Mouse (Mus musculus): ENCODE results near the gene A1bg. TPM values are rescaled to one million over a fixed set of nuclear protein-coding genes. Genes with fewer than 3 reads are reported as not detected.

Gene A1bg
- polyA plus RNA-seq, 1 experiment from 2014 or later, result not detected

DNA sequence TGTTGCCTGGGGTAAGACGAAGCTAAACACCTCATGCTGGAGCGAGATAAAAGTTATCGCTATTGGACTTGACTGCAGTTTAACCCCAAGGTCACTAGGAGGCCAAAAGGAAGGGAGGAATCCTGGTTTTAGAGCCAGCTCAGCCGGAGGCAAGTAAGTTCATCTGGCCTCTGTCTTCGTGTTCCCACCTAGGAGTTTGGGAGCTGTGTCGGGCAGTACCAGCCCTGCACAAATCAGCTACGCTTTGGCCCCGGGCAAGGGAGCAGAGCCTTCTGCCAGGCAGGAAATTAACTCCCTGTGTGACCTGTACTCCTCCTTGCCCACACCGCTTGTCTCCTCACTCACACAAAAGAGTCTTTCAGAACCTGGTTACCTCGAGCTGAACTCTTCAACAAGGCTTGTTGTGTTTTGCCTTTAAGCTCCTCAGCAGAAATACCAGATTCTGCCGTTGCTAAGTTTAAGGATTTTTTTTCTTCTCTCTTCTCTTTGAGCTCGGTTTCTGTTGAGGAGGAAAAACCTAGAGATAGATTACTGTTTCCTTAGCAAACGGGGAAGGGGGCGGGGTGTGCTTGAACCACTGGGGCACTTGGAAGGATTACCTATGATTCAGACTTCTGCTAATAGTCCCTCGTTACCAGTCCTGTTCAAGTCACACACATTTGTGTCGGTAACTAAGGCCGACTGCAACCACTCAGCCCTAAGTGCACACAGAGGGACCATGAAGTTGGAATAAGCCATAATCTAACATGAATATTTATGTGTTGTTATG lies 69.4 kb downstream of the A1bg start, which contains the start of gene Fam84b:
TSS of gene Fam84b (minus strand) at position 548 of the 769 bp plus-strand sequence.
- H3K4me2 ChIP-seq (replicated peaks; ENCODE audit: low read depth, low read length), result peak within 1 kb of the TSS; percentile 27; the same call in 1 of the 2 replicates
- WGBS, result 16% methylated on average over 17 of the region's 17 CpGs
- no peaks in the 10 kb centered on the region for H3K4me1 ChIP-seq (ENCODE audit: insufficient read depth, low read depth, low read length)
- H3K9ac ChIP-seq (replicated peaks; ENCODE audit: low read depth), result no peak within 1 kb of the TSS
- no peak within 1 kb of the TSS for H3K27ac ChIP-seq (ENCODE audit: low read length)
- DNase-seq (ENCODE audit: low spot score), result peak; percentile 60
- no peaks in the 10 kb centered on the region for H3K9me3 ChIP-seq (ENCODE audit: low read length)
- no peak for TF ChIP-seq EP300 (IDR thresholded peaks at IDR 0.05)
- peak; percentile 36 for TF ChIP-seq CTCF (IDR thresholded peaks at IDR 0.05)
- no peak within 1 kb of the TSS for H3K4me3 ChIP-seq (ENCODE audit: low read depth, low read length)
- H3K36me3 ChIP-seq (ENCODE audit: insufficient read depth, low read length), result no peaks in the 10 kb centered on the region
- no peaks in the 10 kb centered on the region for H3K27me3 ChIP-seq (replicated peaks; ENCODE audit: insufficient read depth, low read length)
- ATAC-seq, result peak; percentile 44

DNA sequence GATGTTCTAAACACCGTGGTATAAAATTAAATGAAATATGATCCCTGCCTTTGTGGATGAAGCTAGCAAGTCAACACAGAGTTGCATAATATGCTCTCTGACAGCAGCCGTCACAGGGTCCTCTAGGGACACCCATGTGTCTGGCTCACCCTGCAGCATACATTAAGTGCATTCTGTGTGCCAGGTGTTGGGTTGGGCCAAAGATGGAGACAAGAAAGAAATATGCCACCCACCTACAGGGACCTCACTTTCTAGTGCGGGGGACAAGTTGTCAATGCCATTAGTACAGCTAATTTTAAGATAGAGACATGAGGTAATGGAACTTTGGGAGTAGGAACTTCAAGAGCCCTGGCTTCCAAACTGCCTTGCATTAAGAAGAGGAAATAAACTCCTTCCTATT lies 74.2 kb downstream of the A1bg start:
- whole genome bisulfite sequencing, result 47% methylated on average over 3 of the region's 3 CpGs
- ATAC-seq (no peak), DNase-seq (ENCODE audit: low spot score) (no peak)
- no peak overlapping the region for H3K4me3 ChIP-seq (ENCODE audit: low read depth, low read length)
- H3K9ac ChIP-seq (replicated peaks; ENCODE audit: low read depth), result no peak overlapping the region
- TF ChIP-seq EP300 (IDR thresholded peaks at IDR 0.05), result no peak
- TF ChIP-seq CTCF (IDR thresholded peaks at IDR 0.05), result no peak
- H3K27ac ChIP-seq (ENCODE audit: low read length), result no peak overlapping the region
- no peak overlapping the region for H3K4me2 ChIP-seq (replicated peaks; ENCODE audit: low read depth, low read length)
- no peaks in the 10 kb centered on the region for H3K36me3 ChIP-seq (ENCODE audit: insufficient read depth, low read length)
- H3K4me1 ChIP-seq (ENCODE audit: insufficient read depth, low read depth, low read length), result no peaks in the 10 kb centered on the region
- H3K27me3 ChIP-seq (replicated peaks; ENCODE audit: insufficient read depth, low read length), result no peaks in the 10 kb centered on the region
- H3K9me3 ChIP-seq (ENCODE audit: low read length), result no peaks in the 10 kb centered on the region

Other genes starting within 250 kb of the A1bg start
- gene Fam84b, start 69.2 kb downstream of the A1bg start, polyA plus RNA-seq (2015; fragmentation: Nextera tagmentation; extraction: Ambion mirVana), result 39.0 and 45.9 TPM in 2 replicates